Mouse (Mus musculus) 3T3-L1 (cell line): ENCODE data around the gene Rab7.
A peak's percentile ranks its signal among the peaks of the same experiment; 100 is the strongest.
"Not testable (repeated sequence)": the region's sequence is repeated elsewhere in the genome, so short reads cannot be mapped to it uniquely, and the experiment has no call there.

Source experiments
- DNase-seq: peaks from one replicate; pipeline ENCODE4 v3.0.0-alpha.2; 2015; ENCODE audit warnings: low read depth, low spot score

Rab7 gene

DNA sequence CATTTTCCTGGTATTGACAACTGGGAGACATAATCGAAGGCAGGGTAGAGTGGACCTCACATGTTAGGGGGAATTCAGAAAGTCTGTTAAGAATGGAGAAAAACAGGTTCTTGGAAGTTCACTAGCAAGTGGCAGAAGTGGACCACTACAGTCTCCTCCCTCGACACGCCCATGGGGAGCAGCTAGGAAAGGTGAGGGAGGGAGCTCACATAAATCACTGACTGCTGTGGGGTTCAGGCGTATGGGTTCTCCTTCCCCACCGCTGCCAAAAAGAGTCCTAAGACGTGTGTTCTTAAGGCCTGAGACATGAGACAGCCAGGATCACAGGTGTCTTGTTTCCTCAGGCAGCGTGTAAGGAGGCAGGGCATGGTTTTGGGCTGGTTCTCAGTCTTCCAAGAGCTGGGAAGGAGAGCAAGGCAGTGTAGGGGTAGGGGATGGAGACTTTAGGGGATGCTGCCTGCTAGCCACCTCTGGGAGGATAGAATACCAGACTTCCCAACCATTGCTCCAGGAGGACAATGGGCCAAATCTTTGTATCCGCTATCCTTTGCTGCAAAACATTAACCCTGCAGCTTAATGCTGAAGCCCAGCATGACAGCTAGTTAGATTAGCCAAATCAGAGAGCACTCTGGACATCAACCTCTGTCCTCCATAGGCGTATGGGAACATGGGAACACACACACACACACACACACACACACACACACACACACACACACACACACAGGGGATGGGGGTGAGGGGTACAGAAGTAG is 9.2 kb upstream of the Rab7 start:
- no peak for DNase-seq

DNA sequence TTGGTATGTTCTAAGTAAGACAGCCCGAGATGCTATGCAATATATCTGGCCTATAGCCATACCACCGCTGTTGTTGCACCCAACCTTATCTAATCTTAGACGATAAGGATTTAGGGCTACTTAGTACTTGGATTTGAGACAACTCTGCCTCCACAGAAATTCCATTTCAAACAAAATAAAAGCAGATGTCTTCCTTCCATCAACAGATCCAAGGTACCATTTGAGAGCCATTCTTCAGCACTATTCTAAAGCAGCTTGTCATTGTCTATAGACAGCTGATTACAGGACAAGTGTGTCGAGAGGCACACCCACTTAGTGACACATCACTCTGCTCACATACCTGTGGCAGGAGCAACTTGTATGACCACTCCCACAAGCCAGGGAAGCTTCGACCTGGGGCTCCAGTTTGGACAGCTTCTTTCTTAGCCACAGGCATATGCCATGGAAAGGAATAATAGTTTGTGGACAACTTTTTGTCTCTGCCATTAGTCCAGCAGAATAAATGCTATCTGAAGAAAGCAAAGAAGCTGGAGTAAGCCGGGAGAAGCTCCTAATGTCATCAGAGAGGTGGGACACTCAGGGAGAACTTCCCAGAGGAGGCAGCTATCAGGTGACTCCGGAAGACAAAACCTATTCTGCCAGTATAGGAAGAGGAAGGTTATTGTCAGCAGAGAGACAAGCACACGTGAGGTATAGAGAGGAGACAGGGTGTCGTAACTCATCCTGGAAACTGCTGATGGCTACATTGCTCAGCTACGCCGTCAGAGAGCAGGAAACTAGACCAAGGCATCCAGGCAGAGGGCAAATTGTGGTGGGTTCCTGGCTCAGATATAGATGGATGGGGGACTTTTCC is 8.4 kb upstream of the Rab7 start:
- no peak for DNase-seq

GRCm38 (mm10) chr6:88051206-88051605 is 6.1 kb upstream of the Rab7 start:
- no peak for DNase-seq

DNA sequence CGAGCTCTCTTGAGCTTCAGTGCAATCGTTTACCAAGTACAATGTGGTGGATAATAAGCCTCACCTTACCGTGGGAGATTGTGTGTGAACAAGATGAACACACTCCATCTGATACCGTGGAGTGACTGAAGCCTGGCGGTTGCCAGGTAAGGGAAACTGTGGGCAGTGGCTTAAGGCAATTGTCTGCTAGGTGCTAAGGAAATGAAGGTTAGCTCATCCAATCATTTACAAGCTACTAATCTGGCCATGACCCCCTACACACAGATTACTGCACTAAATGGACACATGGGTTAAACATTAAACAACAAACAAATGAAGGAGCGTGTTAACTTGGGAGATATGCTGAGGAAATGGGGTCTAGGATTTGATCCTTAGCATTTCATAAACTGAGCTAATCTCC is 3.9 kb upstream of the Rab7 start:
- no peak for DNase-seq

GRCm38 (mm10) chr6:88047853-88048252 is 2.8 kb upstream of the Rab7 start:
- DNase-seq: peak; percentile 76

GRCm38 (mm10) chr6:88045406-88045766 is 316 bp upstream of the Rab7 start:
- no peak for DNase-seq

DNA sequence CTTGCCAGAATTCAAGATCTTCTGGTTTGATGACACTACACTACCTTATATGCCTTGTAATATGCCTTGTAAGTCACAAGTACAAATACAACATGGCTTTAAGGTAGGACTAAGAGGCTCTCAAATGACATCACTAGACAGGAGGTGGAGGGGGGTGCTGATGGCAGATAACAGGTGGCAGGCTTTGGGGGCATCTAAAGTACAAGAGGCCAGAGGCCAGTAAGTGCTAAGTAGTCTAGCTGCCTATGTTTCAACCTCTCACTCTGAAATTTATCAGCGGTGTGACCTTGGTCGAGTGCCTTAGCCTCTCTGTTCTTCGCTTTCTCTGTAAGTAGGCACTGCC is 865 bp downstream of the Rab7 start:
- peak; percentile 50 for DNase-seq

- DNase-seq: no peak
These were observed 2.7 kb downstream of the Rab7 start for GRCm38 (mm10) chr6:88042336-88042735.

DNA sequence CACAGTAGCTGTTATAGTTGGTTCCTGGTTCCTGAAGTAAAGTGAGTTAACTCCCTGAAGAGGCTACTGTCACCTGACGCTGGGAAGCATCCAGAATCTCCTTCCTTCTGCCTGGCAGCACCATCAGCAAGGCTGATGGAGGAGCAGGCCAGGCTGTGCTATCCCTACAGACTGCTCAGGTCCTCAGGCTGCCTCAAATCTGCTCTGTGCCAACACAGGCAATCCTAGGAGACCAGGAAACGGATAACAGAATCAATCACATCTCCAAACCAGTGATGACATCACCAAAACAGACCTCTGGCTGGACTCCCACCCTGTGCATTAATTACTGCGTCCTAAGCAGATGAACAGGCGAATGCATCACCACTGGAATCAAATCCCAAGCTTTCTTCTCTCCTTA is 3.8 kb downstream of the Rab7 start:
- no peak for DNase-seq

- DNase-seq: peak; percentile 56
These were observed 5.6 kb downstream of the Rab7 start for GRCm38 (mm10) chr6:88039426-88039825.

DNA sequence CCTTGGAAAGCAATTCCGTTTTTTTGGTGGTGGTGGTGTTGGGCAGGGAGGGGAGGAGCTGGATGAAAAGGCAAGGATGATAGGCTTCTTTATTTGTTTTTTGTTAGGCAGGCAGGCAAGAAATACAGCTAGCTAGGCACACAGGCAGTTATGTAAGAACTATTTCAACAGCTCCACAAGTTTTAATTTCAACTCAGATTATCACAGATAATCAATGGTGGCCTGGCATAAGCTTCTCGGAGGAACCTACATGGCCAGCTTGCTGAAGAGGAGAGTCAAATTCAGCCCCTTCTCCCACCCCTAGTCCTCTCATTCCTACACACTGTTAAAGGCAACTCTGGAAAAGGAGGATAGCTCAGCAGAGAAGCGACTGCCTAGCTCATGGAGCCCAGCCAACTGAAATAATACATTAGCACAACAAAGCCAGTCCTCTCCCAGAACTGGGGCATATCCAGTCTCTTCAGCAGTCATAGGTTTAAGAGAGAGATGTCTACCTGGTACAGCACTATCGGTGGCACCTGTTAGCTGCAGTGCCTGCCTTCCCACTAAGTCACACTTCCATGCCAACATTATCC is 7.5 kb downstream of the Rab7 start:
- DNase-seq: no peak

DNA sequence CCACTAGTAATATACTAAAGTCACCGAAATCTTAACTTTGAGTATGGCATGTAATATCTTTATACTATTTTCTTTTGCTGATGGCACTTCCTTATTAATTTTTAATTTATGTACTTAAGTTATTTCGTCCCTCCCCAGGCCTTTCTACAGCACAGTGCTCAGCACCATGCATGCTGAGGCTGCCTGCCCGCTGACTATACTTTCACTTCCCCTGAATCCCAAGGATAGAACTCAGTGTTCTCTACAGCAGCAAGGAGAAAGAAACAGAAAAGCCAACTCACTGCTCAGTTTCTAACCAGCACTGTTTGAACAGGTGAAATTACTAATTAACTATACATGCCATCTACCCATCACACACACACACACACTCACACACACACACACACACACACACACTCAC is 11.6 kb downstream of the Rab7 start:
- no peak for DNase-seq

DNA sequence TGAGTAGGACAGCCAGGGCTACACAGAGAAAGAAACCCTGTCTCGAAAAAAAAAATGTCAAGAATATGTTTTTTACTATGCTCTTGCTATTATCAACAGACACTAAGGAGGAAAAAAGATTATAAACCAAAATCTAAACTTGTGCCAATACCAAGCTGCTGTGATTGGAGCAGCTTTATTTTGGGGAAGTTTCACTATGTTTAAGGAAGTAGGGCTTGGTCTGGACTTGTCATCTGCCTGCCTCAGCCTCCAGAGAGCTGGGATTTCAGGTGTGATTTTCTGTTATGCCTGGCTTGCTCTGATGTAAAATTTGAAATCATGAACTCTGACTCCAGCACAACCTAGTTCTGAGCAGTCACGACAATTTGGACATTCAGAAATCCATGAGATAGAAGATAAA is 14.6 kb downstream of the Rab7 start:
- no peak for DNase-seq

DNA sequence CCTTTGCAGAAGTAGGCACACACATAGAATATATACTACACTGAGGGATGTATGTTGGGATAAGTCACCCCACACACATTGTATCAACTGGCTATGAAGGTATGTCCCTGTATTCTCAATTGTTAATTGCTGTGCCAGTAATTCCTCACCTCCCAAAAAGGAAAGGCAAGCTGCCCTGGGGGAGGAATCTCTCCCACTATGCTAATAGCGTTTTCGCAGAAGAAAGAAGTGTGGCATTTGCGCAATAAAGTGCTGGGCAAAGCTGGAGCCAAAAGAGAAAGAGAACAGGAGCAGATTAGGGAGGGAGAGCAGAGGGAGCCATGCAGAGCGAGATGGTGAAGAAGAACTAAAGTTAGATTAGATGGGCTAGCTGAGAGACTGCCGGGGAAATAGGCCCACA is 17.7 kb downstream of the Rab7 start:
- no peak for DNase-seq

DNA sequence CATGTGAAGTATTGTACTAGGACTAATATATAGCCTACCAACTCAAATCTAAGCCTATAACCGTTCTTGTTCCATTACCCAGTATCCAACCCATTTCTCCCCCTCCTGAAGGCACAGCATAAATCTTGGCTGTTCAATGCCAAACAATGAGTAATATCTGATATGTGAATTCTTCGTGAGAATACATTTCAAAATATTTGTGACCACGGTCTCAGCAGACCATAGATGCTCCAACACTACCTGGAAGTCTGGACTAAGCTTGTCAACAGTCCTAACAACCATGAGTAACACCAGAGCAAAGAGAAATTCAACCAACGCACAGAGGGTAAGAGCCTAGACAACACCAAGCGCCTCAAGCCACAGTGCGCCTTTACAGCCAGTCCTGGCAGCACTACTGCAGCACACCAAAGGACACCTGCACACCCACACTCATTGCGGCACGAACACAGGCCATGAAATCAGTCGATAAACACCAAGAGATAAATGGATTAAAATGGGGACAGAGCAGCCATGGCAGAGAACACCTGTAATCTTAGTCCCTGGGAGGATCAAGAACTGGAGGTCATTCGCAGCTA is 21.7 kb downstream of the Rab7 start:
- no peak for DNase-seq

DNA sequence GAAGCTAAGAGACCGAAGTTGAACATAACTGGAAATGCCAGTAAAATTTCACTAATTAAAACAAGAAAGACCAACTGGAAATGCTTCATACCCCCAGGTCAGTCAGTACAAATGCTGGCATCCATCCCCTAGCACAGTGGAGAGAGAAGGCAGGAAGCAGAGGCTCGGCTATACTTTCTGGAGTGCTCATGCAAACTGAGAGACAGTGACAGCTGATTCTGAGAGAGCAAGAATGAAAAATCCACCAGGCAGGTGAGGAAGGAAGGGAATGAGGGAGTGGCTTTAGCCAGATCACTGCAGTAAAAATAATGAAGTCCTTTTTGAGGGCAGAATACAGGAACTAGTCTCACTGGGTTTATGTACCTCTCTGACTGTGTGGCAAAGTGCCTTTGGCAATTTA is 25.9 kb downstream of the Rab7 start:
- no peak for DNase-seq

GRCm38 (mm10) chr6:88017821-88018220 is 27.2 kb downstream of the Rab7 start:
- no peak for DNase-seq

- no peak for DNase-seq
These were observed 29.3 kb downstream of the Rab7 start for GRCm38 (mm10) chr6:88015797-88016196.

DNA sequence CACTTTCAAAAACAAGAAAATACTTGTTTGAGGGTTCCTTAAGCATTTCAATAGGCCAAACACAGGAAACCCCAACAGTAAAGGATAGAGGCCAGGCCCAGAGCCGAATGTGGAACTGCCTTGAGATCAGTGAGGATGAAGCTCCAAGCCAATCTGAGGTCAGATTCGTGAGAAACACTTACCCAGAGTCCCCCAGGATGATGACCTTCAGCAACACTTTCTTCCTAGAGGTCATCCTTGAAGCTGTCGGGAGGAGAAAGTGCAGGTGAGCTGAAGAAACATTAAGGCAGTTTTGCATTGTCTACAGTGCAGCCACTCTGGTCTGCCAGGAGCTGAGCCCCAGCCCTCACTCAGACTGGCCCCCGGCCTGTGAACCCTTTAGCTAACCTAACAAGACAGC is 31.6 kb downstream of the Rab7 start:
- no peak for DNase-seq

- DNase-seq: no peak
These were observed 32.5 kb downstream of the Rab7 start for GRCm38 (mm10) chr6:88012601-88013000.

GRCm38 (mm10) chr6:88011106-88011505 is 34.0 kb downstream of the Rab7 start:
- DNase-seq: peak; percentile 50

DNA sequence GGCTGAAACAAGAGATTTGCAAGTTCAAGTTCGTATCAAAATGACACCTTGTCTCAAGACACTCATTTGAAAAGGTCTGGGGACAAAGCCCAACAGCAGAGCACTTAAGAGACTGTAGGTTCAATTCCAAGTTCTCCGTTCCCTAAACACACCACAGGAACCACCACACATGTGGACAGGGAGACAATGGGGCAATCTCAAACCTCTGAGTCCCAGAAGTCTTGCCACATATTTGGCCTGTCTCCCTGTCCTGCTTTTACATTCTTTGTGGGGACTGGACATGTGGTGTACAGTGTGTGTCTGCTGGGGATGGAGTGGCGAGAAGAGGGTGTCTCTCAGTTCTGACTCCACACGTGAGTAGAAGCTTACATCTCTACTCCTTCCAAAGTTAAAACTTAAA is 35.9 kb downstream of the Rab7 start:
- DNase-seq: no peak

DNA sequence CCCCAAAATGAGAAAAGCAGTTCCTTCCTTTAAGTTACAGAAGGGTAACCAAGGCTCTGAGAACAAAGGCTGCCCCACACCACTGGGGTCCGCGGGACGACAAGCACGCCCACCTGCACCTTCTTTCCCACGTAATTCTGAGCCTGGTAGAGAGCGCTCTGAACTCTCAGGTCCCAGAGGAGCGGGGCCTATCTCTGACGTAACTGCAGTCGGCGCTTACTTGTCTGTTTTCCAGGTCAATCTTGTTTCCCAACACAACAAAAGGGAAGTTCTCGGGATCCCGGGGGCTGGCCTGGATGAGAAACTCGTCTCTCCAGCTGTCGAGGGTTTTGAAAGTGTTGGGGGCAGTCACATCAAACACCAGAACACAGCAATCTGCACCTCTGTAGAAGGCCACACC is 40.3 kb downstream of the Rab7 start:
- not testable (repeated sequence) for DNase-seq
